Mouse (Mus musculus) heart, postnatal 25 days (tissue): ENCODE data around the gene Prox1. TPM values are rescaled to one million over a fixed set of nuclear protein-coding genes. Genes with fewer than 3 reads are reported as not detected.

Source experiments
- DNase-seq: peaks from one replicate; pipeline ENCODE4 v3.0.0; 2022; ENCODE audit warnings: low spot score
- intact Hi-C: fragments of 180-260 bp; cut with DNase I; formaldehyde crosslinking; loops from one replicate; pipeline ENCODE4 v1.15.1; 2025
- total RNA-seq, 2 experiments: library from RNA; stranded (reverse); gene quantifications; 2 replicates each; pipeline ENCODE4 v1.2.3; 2021

The Prox1 gene
- total RNA-seq, 2 experiments from 2014 or later = 48.8 to 48.9 TPM

DNA sequence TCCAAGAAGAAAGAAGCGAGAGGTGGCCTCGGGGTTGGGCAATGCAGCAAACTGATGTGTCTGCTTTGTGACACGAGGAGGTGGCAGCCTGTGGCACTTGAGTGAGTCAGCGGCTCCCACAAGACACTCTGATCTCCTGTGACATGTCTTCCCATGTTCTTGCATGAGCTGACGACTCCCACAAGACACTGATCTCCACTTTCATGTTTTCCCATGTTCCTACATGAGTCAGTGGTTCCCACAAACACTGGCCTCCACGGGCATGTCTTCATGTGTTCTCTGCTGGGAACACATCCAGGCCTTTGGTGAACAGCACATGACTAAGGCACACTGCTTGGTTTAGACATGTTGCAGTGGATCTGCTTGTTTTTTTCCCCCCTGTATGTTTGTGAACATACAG lies 58.8 kb downstream of the Prox1 start:
- no peak for DNase-seq
- intact Hi-C loops = no loop called here

DNA sequence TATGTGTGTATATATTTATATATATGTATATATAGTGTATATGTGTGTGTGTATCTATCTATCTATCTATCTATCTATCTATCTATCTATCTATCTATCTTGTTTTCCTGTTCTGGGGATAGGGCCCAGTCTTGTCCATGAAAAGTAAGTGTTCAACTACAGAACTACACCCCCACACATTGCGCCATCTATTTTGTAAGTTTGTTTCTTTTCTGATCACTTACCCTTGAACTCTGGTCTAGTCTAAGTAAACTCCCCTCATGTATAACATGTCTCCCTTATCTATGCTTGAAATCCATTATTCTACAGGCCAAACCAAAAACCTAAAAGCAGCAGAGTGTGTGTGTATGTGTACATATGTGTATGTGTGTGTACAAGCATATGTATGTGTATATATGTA lies 62.9 kb downstream of the Prox1 start:
- intact Hi-C loops = no loop called here
- no peak for DNase-seq

DNA sequence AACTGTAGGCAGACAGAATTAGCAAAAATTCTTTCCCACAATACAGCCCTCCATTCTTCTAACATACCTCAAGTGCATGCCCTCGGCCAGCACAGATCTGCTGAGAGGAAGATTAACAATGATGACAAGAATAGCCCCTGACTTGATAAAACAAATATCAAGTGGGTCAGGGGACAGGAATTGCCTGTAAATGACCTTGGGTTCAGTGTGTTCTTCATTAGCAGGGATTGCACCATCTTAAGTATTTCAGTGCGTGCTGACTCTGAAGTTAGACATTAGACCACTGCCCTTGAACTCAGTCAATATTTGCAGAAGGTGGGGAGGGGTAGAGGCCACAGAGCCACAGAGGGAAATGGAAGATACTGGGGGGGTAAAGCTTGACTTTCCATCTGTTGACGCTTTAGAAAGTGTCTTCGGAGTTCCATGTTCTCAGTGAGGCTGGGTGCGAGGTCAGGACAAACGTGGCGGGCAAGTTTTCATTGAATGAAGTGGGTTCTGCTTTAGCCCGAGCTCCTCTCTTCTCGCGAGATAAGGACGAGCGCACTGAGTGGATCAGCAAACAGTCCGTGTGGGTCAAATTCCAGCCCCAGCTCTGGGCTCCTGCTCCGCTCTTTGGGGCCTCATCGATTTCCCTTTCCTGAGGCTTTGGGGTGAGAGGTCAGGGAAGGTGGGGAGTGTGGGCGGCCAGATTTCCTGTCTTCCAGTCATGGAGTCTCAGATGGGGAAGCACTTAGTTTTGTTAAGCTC lies 63.7 kb downstream of the Prox1 start:
- intact Hi-C loops = no loop called here
- DNase-seq = no peak

DNA sequence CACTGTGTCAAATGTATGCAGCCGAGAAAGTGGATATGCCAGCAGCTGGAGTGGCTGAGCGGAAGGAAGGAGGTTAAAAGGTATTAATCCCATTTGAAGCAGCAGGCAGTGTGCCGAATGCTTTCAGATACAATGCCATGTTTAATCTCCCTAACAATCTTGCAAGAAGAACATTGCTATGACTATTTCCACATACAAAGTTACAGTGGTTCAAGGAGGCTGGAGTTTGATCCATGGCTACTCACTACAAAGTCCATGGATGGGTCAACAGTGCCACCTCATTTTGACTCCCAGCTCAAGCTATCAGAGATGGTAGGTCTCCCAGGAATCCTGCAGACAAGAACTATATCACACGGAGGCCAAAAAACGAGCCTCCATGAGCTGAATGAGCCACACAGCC lies 64.5 kb downstream of the Prox1 start:
- intact Hi-C loops = no loop called here
- no peak for DNase-seq

- intact Hi-C loops = no loop called here
These were observed 77.2 kb downstream of the Prox1 start for GRCm38 (mm10) chr1:190093326-190093725.

DNA sequence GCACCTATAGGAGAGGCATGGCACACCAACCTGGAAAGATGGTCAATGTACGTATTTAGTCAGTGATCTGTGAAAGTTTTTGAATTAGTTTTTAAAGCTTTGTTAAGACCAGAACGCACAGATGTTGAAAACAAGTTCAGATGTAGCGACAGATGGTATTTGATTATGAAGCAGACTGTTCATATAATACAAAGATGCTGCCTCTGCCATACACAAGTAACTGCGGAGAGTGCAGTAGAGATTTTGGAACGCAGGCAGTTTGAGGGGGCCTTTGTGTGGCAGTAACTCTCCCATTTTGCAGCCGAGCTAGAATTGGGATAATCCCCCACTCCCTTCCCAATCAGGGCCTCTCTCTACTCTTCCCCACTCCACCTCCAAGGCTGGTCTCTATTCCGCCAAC lies 78.4 kb downstream of the Prox1 start:
- intact Hi-C loops = no loop called here
- DNase-seq = no peak

More at GRCm38 (mm10) chr1:190093326-190093725, 77.2 kb downstream of the Prox1 start:
- DNase-seq = no peak

DNA sequence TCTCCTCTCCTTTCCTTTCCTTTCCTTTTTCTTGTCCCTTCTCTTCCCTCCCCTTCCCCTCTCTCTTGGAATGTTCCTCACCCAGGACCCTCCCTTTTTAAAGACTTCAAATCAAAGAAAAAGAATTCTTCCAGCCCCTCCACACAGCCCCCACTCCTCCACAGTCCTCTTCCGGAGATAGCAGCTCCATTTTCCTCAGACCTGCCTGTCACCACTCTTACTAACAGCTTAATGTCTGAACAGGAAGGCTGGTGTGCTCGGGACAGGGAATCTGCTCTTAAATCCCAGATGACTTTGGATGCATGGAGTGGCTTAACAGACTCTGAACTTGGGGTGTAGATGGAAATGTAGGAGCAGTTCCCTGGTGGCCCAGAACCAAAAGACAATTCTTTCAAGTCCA lies 81.6 kb downstream of the Prox1 start:
- intact Hi-C loops = no loop called here
- no peak for DNase-seq

DNA sequence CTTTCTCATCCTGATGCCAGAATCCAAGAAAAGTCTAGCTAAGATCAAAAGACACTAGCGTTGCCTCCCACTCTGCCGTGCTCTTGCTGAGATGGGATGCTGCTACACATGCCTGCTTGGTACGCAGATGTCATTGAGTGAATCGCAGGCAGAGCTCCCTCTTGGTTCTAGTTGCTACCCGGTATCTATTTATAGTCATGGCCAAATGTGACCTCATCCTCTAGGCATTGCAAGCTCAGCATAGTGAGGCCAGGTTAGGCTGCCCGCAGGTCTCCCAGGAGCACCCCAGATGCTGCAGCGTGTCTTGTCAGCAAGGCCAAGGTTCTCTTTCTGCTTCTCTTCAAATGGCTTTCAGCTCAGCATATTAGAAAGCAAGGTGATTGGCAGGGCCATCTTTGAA lies 84.8 kb downstream of the Prox1 start:
- DNase-seq = no peak

GRCm38 (mm10) chr1:190079643-190080275 lies 90.8 kb downstream of the Prox1 start:
- intact Hi-C loops = no loop called here
- no peak for DNase-seq

More for the DNA sequence above, 84.8 kb downstream of the Prox1 start:
- intact Hi-C loops = no loop called here

GRCm38 (mm10) chr1:190076601-190077000 lies 93.9 kb downstream of the Prox1 start:
- intact Hi-C loops = no loop called here

More at GRCm38 (mm10) chr1:190076601-190077000, 93.9 kb downstream of the Prox1 start:
- DNase-seq = no peak

Other genes starting within 250 kb of the Prox1 start
- gene Smyd2, start 248.4 kb downstream of the Prox1 start, total RNA-seq = 100 to 1,000 TPM; 105 to 109 TPM